Mouse (Mus musculus): ENCODE measurements around the gene Gm17067.
"Not testable (repeated sequence)": the region's sequence is repeated elsewhere in the genome, so short reads cannot be mapped to it uniquely, and the experiment has no call there.

GRCm38 (mm10) chr7:42679646-42680045, 47.2 kb downstream of the Gm17067 start:
- not testable (repeated sequence) for TF ChIP-seq POLR2A (IDR thresholded peaks at IDR 0.05; ENCODE audit: borderline replicate concordance, extremely low read depth, insufficient read depth, insufficient read length, poor library complexity, severe bottlenecking); CTCF (IDR thresholded peaks at IDR 0.05; ENCODE audit: borderline replicate concordance, extremely low read depth, insufficient read depth, insufficient read length)

Data from brain, embryonic 14.5 days (tissue).